Mouse (Mus musculus) heart, postnatal 10 days (tissue): ENCODE results near the gene Oas1e. TPM values are rescaled to one million over a fixed set of nuclear protein-coding genes. Genes with fewer than 3 reads are reported as not detected.
"Not testable (repeated sequence)": the region's sequence is repeated elsewhere in the genome, so short reads cannot be mapped to it uniquely, and the experiment has no call there.

Experiments
- DNase-seq, 2 experiments: peaks; one replicate each; pipeline ENCODE4 v3.0.0; 2021
- intact Hi-C: fragments of 180-260 bp; cut with DNase I; formaldehyde crosslinking; loops from one replicate; pipeline ENCODE4 v1.15.1; 2025
- total RNA-seq, 2 experiments: library from RNA; stranded (reverse); gene quantifications; 2 replicates each; pipeline ENCODE4 v1.2.3; 2021

Oas1e gene
- not detected for total RNA-seq

DNA sequence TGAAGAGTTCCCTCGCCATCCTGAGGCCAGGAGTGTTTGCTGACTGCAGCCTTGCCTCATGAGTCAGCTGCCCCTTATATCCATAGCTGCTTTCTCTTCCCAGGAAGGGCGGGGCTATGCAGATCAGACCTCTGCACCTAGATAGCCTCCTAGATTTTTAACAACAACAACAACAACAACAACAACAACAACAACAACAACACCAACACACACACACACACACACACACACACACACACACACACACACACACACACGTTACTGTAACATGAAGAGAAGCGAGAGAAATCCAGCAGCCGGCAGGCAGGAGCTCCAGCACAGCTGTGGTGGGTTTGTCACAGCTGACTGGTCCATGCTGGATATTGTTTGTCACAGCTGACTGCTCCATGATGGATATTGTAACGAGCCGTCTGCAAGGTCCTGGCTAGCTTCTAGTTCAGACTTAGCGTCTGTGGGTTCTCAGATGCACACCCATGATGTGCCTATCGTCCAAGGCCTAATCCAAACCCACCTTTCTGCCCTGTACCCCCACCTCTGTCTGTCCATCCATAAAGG is at the start of gene Oas1e:
Gene Oas1e (minus strand): TSS at position 51 of the 555 bp plus-strand sequence.
- intact Hi-C loops: loop anchor here (10.0 kb wide), 1 partner anchor 129 kb away; no protein-coding TSS in a partner anchor

DNA sequence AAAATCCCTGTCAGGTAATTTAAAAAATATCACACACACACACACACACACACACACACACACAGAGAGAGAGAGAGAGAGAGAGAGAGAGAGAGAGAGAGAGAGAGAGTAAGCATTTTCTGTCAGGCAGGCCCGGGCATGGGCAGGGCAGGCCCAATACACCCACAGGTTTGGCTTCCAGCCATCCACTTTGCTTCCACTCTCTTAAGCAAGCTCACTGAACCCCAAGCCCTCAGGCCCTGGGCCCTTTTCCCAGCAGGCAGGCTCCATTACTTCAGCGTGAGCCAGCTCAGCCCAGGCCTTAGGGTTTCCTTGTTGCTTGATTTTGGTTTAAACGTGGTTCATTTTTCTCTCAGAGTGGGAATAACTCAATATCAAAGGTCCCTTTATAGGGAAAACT is 49.4 kb upstream of the Oas1e start:
- peak; percentile 52 to 55 for DNase-seq

More for the DNA sequence above, at the start of gene Oas1e:
- not testable (repeated sequence) for DNase-seq

DNA sequence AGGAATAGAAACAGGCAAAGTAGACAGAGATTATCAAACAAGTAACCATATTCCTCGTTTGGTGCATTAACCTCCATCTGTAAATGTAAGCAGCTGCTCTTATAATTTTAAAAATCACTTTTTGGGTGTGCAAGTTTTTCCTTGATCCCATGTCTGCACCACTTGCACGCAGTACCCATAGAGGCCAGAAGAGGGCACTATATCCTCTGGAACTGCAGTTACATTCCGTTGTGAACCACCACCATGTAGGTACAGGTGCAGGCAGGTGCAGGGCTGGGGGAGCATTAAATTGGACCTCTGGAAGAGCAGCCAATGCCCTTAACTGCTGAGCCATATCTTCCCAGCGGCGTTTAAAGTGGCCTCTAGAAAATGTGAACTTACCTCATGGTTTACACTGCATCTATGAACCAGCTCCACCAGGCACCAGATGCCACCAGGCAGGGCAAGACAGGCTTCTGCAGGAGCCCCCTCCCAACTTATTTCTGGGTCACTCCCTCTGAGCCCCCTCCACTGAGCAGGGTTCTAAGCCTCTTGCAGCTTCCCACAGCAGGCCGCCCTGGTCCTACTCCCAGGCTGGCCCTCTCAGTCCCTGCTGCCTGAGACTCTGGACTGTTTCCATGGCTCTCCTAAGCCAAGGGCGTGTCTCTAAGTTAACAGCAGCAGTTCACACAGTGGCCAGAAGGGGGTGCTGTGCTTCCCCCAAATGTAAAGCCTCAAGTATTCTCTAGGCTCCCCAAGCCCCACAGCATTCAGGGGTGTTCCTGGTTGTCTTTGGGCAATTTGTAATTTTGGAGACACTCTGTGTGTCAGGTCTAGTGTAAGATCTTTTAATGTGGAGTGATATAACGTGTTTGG is 41.6 kb upstream of the Oas1e start:
- peak; percentile 23 to 54 for DNase-seq
- intact Hi-C loops: no loop called here

More for the DNA sequence above, 49.4 kb upstream of the Oas1e start:
- intact Hi-C loops: loop anchor here (5.0 kb wide), 1 partner anchor 37 kb away; no protein-coding TSS in a partner anchor

DNA sequence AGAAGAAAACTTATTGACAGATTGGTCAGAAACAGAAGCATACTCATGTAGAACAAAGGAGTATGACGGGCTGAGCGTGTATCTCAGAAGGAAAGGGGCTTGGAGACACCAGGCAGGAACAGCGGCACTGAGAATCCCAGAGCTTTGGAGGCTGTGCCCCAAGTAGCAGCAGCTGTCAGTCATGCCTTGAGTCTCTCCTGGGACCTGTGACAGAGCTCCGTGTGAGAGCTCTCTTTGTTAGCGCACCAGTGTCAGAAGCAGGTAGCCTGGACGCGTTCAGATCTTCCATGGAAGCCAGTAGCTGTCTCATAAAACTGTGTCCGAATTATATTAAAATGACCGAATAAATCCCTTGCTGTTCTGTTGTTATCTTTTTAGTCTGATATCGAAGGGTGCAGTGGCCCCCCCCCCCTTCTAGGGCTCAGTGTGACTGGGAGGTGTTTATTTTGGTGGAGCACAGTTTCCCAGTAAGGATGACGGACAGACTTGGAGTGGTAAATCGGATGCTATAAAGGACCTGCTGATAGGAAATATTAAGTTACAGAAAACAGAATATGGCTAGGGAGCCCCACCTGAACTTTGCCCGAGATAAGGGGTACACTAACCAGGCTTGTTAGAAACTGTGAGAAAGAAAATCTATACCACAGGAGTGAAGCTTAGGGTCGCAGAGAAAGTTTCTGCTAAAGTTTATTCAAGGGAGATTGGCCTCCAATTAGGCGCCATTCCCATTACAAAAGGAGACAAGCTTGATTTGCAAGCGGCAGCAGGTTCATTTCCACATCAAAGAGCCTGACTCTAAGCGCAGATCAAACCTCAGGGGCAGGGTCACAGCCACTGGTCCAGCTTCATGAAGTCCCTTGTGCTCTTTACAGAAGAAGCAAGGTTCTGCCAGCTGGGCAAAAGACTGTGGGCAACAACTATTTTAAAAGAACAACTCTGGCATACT is 38.3 kb upstream of the Oas1e start:
- DNase-seq: no peak
- intact Hi-C loops: no loop called here

DNA sequence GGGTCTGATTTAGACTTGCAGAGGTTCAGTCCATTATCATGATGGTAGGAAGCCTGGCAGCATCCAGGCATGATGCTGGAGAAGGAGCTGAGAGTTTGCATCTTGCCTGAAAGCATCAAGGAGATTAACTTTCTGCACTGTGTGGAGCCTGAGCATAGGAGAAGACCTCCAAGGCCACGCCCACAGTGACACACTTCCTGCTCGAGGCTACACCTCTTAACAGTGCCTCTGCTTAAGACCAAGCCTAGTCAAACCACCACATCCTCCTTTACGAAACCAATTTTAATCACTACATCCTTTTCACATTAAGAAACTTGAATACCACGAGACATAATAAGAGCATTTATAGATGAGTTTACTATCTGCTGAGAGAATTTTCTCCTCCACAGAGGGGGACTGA is 35.7 kb upstream of the Oas1e start:
- intact Hi-C loops: no loop called here
- no peak for DNase-seq

DNA sequence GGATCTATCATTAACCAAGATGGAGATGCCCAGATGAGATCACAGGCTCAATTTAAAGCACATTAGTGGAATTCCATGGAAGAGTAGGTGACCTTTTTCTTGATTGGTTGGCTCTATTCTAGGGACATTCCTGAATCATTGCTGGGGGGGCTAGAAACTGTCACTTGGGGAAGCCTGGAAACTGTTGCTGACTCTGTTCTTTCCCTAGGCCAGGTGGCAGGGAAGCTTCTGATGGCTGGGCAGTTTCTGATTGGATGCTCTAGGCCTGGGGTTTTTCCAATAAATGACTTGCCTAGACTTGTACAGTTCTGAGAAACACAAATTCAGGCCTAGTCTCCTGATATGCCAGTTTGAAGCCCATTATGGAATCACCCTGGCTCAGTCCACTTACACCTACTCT is 23.7 kb upstream of the Oas1e start:
- intact Hi-C loops: no loop called here
- DNase-seq: no peak

DNA sequence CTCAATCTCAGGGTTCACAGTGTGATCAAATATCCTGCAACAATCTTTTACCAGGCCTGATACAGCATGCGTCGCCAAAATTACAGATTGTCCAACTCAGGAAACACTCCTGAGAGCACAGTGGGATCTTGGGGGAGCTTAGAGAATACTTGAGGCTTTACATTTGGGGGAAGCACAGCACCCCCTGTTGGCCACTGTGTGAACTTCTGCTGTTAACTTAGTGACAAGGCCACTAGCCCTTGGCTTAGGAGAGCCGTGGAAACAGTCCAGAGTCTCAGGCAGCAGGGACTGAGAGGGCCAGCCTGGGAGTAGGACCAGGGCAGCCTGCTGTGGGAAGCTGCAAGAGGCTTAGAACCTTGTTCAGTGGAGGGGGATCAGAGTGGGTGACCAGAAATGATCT is 20.6 kb upstream of the Oas1e start:
- intact Hi-C loops: loop anchor here (2.0 kb wide), 1 partner anchor 117 kb away; no protein-coding TSS in a partner anchor
- DNase-seq: peak; percentile 6 to 23

DNA sequence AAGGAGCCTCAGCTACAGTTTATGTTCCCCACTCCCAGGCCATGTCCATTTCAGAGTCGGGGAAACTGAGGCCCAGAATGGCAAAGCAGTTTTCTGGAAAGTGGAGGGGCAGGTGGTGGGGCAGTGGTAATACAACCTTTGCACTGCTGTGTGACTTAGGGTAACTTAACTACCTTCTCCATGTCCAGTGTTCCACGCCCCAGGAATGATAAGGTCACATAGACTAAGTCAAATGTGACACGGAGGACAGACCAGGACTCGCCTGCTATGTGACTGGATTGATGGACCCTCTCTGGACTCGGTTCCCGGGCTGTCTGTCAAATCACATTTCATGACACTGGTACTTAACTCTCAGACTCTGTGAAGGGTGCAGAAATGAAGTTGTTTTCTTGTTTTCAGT is 17.7 kb upstream of the Oas1e start:
- intact Hi-C loops: no loop called here
- no peak for DNase-seq

DNA sequence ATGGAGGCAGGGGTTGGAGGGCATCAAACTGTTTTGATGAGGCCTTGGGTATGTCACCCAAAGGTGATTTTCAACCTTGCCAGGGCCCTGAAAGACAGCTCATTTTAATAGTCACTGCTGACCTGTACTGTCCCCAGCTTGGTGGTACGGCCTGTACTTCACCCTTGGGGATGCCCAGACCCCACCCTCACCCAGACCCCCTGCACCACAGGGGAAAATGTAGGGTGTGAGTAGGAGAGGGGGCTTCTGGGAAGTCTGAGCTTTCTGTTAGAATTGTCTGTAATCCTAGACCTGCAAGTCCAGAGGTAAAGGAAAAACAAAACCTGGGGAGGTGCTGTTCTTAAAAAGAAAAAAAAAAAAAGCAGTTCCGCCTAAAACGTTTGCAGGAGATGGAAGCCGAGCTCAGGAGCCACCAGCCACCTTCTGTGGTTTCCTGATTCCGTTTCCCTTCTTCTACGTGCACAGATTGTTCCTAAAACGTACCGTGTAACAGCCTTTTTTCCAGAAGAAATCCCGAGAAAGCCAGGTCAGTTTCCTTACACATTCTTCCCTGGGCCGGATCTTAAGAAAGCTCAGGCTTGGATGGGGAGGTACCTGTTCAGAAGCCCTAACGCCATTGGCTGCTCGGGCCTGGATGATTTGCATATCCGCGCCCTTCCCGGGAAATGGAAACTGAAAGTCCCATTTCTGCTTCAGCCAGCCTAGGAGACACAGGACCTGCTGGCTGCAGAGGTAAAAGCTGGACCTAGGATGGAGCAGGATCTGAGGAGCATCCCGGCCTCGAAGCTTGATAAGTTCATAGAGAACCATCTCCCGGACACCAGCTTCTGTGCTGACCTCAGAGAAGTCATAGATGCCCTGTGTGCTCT is 16.9 kb upstream of the Oas1e start, which contains the start of gene Oas1c:
Gene Oas1c (minus strand): TSS at position 564 of the 869 bp plus-strand sequence.
- peak; percentile 87 for DNase-seq
- intact Hi-C loops: no loop called here

DNA sequence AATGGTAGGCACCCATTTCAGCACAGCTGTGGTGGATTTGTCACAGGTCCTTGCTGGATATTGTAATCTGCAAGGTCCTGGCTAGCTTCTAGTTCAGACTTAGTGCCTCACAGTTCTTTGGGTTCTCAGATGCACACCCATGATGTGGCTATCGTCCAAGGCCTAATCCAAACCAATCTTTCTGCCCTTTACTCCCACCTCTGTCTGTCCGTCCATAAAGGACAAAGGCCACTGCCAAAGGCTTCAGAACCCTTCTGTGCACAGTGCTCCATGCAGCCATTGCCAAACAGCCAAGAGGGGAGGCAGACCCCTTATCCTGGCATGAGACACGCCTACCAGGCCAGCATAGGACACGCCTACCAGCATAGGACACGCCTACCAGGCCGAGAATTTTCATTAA is 13.8 kb upstream of the Oas1e start:
- no peak for DNase-seq
- intact Hi-C loops: loop anchor here (5.0 kb wide), 1 partner anchor 38 kb away; the partner anchor contains the start of gene Oas1f

DNA sequence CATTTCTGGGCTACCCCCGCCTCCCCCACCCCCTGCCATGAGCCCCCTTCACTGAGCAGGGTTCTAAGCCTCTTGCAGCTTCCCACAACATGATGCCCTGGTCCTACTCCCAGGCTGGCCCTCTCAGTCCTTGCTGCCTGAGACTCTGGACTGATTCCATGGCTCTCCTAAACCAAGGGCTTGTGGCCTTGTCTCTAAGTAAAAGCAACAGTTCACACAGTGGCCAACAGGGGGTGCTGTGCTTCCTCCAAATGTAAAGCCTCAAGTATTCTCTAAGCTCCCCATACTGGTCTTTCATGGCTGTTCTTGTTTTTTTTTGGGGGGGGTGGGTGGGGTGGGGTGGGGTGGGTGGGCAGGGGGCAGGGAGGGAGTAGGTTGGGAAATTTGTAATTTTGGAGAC is 11.1 kb upstream of the Oas1e start:
- peak; percentile 36 to 43 for DNase-seq
- intact Hi-C loops: loop anchor here (5.0 kb wide), 1 partner anchor 41 kb away; the partner anchor contains the start of gene Oas1f

DNA sequence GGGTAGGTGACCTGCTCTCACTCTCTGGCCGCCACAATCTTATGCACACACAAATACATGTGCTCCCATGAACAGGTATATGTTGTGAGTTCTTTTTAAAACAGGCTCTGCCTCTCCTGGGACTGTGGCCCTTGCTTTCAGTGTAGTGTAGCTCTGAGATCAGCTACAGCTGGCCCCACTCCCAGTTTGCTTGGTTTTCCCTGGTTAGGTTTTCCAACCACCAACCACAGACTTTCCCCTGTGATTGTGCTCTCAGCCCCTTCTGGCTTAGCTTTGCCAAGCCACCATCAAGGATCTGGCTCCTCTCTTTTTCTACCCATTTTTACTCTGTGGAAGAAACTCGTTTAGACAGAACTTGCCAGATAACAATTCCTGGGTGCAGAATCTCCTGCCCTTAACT is 8.3 kb upstream of the Oas1e start:
- DNase-seq: no peak
- intact Hi-C loops: no loop called here

DNA sequence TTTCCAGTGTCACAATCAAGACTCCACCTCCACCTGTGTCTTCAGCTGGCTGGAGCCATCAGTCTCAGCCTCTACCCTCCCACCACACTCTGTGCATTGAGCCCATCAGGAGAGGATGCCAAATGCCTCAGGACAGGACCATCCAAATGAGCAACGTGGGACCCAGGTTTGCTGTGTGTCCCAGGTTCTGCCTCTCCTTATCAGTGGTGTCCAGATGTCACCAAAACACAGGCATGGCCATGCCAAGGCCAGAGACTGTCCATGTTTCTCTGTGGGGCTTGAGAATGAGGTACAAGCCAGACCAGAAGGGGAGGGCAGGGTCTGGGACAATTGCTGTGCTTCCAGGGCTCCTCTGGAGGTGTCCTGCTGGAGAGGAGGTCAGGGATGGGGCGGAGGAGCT is 3.6 kb upstream of the Oas1e start:
- intact Hi-C loops: loop anchor here (10.0 kb wide), 1 partner anchor 126 kb away; no protein-coding TSS in a partner anchor
- not testable (repeated sequence) for DNase-seq

DNA sequence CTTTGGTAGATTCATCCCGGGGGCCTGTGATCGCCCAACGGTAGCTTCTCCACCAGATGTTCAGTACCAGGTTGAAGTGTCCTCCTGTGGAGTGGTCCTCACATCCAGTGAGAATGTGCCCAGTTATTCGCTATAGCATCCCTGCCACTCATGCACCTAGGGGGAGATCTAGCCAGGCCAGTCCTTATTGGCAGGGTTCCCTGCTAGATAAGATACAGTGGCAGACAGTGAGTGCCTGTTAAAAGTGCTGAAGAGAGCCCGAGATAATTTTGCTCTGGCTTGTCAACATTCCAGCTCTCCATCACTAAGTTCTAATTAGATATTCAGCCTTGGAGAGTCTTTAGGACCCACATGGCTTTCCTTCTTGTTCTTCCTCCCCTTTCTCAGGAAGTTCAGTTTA is 2.8 kb upstream of the Oas1e start:
- intact Hi-C loops: loop anchor here (10.0 kb wide), 1 partner anchor 127 kb away; no protein-coding TSS in a partner anchor

DNA sequence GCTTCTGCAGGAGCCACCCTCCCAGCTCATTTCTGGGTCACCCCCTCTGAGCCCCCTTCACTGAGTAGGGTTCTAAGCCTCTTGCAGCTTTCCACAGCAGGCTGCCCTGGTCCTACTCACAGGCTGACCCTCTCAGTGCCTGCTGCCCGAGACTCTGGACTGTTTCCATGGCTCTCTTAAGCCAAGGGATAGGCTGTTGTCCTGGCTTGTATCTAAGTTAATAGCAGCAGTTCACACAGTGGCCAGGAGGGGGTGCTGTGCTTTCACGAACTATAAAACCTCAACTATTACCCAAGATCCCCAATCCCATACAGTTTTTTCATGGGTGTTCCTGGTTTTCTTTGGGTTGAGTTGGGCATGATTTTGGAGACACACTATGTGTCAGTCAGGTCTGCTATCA is 2.3 kb downstream of the Oas1e start:
- intact Hi-C loops: loop anchor here (10.0 kb wide), 1 partner anchor 132 kb away; no protein-coding TSS in a partner anchor
- peak; percentile 28 to 59 for DNase-seq

More for the DNA sequence above, 2.8 kb upstream of the Oas1e start:
- not testable (repeated sequence) for DNase-seq

DNA sequence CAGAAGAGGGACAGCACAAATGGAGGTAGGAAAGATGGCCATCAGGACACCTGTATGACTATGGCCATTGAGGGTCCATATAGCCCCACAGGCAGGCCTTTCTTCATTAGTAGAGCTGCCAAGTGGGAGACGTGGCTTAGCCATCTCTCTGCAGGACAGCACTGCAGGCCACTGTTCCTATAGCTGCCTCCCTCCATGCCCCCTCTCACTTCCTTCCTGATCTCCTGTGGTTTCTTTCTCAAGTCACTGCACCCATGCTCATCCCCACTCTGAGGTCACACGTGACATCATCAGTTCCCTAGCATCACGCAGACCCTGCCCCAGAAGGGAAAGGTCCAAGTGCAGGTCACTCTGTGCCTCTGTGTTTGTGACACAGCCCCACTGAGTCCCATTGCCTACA is 8.3 kb downstream of the Oas1e start:
- intact Hi-C loops: no loop called here
- no peak for DNase-seq

DNA sequence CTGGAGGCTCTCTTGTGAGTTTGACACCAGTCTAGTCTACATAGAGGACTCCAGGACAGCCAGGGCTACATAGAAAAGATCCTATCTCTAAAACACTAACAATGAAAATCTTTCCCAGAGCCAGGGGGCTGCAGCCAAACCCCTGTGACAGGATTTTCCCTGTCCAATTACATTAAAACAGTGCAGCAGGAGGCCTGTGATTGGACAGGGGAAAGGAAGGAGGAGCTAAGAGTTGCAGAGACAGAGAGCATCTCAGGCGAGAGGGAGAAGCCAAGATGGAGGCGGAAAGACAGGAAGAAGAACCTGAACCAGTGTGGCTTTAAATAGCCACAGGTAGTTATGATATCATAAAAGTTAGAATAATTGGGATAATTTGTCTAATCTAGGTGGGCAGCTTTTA is 12.9 kb downstream of the Oas1e start:
- intact Hi-C loops: no loop called here
- DNase-seq: no peak

DNA sequence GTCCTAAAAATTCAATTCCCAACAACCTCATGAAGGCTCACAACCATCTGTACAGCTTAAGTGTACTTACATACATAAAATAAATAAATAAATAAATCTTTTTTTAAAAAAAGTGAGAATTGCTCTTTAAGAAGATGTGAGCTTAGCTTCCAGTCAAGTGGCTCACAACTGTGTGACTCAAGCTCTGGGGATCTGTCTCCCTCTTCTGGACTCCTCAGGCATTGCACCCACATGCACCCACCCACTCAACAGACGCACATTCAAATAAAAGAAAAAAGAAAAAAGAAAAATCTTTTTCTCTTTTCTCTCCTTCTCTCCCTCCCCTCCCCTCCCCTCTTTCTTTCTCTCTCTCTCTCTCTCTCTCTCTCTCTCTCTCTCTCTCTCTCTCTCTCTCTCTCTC is 13.7 kb downstream of the Oas1e start:
- intact Hi-C loops: no loop called here
- DNase-seq: no peak

DNA sequence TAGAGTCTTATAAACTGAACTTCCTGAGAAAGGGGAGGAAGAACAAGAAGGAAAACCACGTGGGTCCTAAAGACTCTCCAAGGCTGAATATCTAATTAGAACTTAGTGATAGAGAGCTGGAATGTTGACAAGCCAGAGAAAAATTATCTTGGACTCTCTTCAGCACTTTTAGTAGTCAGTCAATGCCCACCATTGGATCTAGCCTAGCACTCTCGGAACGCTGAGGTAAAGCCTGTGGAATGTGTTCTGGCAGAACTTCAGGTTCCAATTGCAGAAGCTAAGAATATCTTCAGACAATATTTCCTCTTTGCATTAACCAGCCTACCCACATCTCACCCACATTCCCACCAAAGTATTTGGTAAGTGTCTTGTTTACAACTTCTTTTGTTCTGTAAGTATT is 15.4 kb downstream of the Oas1e start:
- intact Hi-C loops: no loop called here
- peak; percentile 22 to 49 for DNase-seq
